22 mouse cellular contexts compared by ENCODE assay signal in the genomic region with DNA sequence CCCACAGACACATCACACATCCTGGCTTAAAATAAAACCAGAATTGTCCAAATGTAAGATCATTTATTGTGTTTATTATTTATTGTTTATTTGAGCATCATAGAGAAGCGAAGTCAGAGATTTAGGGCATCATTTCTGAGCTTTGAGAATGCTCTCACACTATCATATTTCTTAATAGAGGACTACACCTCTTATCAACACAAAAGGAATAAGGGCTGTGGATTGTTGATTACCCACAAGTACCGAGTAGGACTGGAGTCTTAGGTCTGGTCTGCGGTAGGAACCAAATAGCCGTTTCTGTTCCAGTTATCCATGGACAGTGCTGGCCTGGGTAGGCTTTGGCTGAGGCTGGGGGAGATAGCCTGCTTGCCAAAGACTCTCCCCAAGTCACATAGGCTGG. TPM values are rescaled to one million over a fixed set of nuclear protein-coding genes. Genes with fewer than 3 reads are reported as not detected.
A peak's percentile ranks its signal among the peaks of the same experiment; 100 is the strongest.
DNase-seq lines count a peak whose midpoint lies in the region; ATAC-seq and TF ChIP-seq lines count a peak whose summit lies in the region.
"Had no signal": no experiment of that assay in that cellular context is flagged by ENCODE, and none has a peak within 500 bp of the region (broad histone marks: within the 10 kb centered on the region; RNA-seq: fewer than 3 reads in every experiment).

No protein-coding gene starts in this region.

- no peak for TF ChIP-seq EP300 in heart, adult 2 months (IDR thresholded peaks at IDR 0.05; ENCODE audit: insufficient read depth, low read depth, low read length)

- no peak for DNase-seq in heart, adult 2 months
- DNase-seq in liver = peak; percentile 32
- no peak for DNase-seq in liver, embryonic 13.5 days
- no peak for DNase-seq in adrenal gland, adult 8-10 months
- DNase-seq: adrenal gland, postnatal 14 days; cerebellum, adult 11 months; cerebellum, adult 9-11 months; gastrocnemius, postnatal 14 days; heart, adult 18-20 months; kidney, postnatal 25 days; layer of hippocampus, postnatal 36 days; lung, embryonic 14.5 days; right cerebral cortex, postnatal 14 days had no signal

- H3K4me2 ChIP-seq in heart, embryonic 15.5 days = no peak overlapping the region
- H3K4me2 ChIP-seq in liver, embryonic 13.5 days = peak overlapping the region; percentile 38
- H3K4me2 ChIP-seq in hindbrain, embryonic 16.5 days (ENCODE audit: low read length) = no peak overlapping the region
- H3K4me2 ChIP-seq: limb, embryonic 12.5 days; lung, embryonic 14.5 days; midbrain, embryonic 15.5 days; neural tube, embryonic 12.5 days had no signal

- WGBS in heart, embryonic 15.5 days = 62% methylated on average over 4 of the region's 4 CpGs
- 50% methylated on average over 4 of the region's 4 CpGs for WGBS in heart, adult 2 months
- WGBS in liver, embryonic 13.5 days (ENCODE audit: insufficient replicate concordance) = 23% methylated on average over 4 of the region's 4 CpGs
- WGBS in hindbrain, embryonic 16.5 days = 90% methylated on average over 4 of the region's 4 CpGs

- H3K4me1 ChIP-seq in heart, embryonic 15.5 days (replicated peaks) = peaks cover 14% of the 10 kb centered on the region
- peaks cover 5% of the 10 kb centered on the region for H3K4me1 ChIP-seq in heart, adult 2 months (ENCODE audit: control insufficient read depth, insufficient read depth, low read length)
- peaks cover 94% of the 10 kb centered on the region for H3K4me1 ChIP-seq in liver, embryonic 13.5 days (replicated peaks)
- peaks cover 5% of the 10 kb centered on the region; the same call in 1 of the 2 replicates for H3K4me1 ChIP-seq in hindbrain, embryonic 16.5 days (ENCODE audit: control insufficient read depth, insufficient read depth, low read depth, low read length)
- H3K4me1 ChIP-seq: limb, embryonic 12.5 days had no signal

- H3K27me3 ChIP-seq in heart, embryonic 15.5 days = no peaks in the 10 kb centered on the region
- H3K27me3 ChIP-seq in heart, adult 2 months (ENCODE audit: control insufficient read depth, insufficient read depth, low read length) = no peaks in the 10 kb centered on the region
- H3K27me3 ChIP-seq in liver, embryonic 13.5 days = no peaks in the 10 kb centered on the region
- no peaks in the 10 kb centered on the region for H3K27me3 ChIP-seq in hindbrain, embryonic 16.5 days (replicated peaks; ENCODE audit: control insufficient read depth, insufficient read depth, low read length)
- H3K27me3 ChIP-seq: limb, embryonic 12.5 days; midbrain, embryonic 15.5 days; neural tube, embryonic 12.5 days had no signal

- TF ChIP-seq CTCF in heart, adult 2 months (IDR thresholded peaks at IDR 0.05) = no peak

- no peaks in the 10 kb centered on the region for H3K79me2 ChIP-seq in heart, adult 2 months (replicated peaks; ENCODE audit: control insufficient read depth, insufficient read depth, low read length)

- H3K4me3 ChIP-seq in heart, embryonic 15.5 days = no peak overlapping the region
- no peak overlapping the region for H3K4me3 ChIP-seq in heart, adult 2 months
- no peak overlapping the region for H3K4me3 ChIP-seq in liver, embryonic 13.5 days (replicated peaks)
- H3K4me3 ChIP-seq in hindbrain, embryonic 16.5 days (ENCODE audit: low read length) = no peak overlapping the region
- H3K4me3 ChIP-seq: embryonic facial prominence, embryonic 10.5 days; limb, embryonic 12.5 days; midbrain, embryonic 15.5 days; neural tube, embryonic 12.5 days had no signal

- H3K9ac ChIP-seq in heart, embryonic 15.5 days = no peak overlapping the region
- no peak overlapping the region for H3K9ac ChIP-seq in heart, adult 2 months (ENCODE audit: low read depth, low read length)
- H3K9ac ChIP-seq in liver, embryonic 13.5 days = peak overlapping the region; percentile 37; the same call in 1 of the 2 replicates
- no peak overlapping the region for H3K9ac ChIP-seq in hindbrain, embryonic 16.5 days (ENCODE audit: low read depth, low read length)
- H3K9ac ChIP-seq: limb, embryonic 12.5 days; lung, embryonic 14.5 days; midbrain, embryonic 15.5 days; neural tube, embryonic 12.5 days had no signal

- no peak for ATAC-seq in heart, embryonic 15.5 days (replicated peaks; ENCODE audit: insufficient number of reproducible peaks, insufficient read depth, low FRiP score, low read depth)
- ATAC-seq in liver, embryonic 13.5 days (ENCODE audit: low read depth) = peak; percentile 57
- peak; percentile 27 for ATAC-seq in megakaryocyte progenitor cell, adult 5-6 weeks (replicated peaks; ENCODE audit: poor library complexity)
- no peak for ATAC-seq in hindbrain, embryonic 16.5 days
- ATAC-seq: intestine, postnatal 0 days; midbrain, embryonic 15.5 days had no signal

- H3K27ac ChIP-seq in heart, embryonic 15.5 days = peak overlapping the region; percentile 2; the same call in 1 of the 2 replicates
- no peak overlapping the region for H3K27ac ChIP-seq in heart, adult 2 months
- peak overlapping the region; percentile 85 for H3K27ac ChIP-seq in liver, embryonic 13.5 days
- no peak overlapping the region for H3K27ac ChIP-seq in hindbrain, embryonic 16.5 days (ENCODE audit: low read depth, low read length)
- H3K27ac ChIP-seq: embryonic facial prominence, embryonic 10.5 days; limb, embryonic 12.5 days; midbrain, embryonic 15.5 days; neural tube, embryonic 12.5 days; stomach, postnatal 0 days had no signal

- TF ChIP-seq POLR2A in heart, adult 2 months (IDR thresholded peaks at IDR 0.05; ENCODE audit: insufficient read depth, low read depth, low read length) = no peak

- H3K9me3 ChIP-seq in heart, embryonic 15.5 days (replicated peaks) = no peaks in the 10 kb centered on the region
- no peaks in the 10 kb centered on the region for H3K9me3 ChIP-seq in liver, embryonic 13.5 days (replicated peaks)
- no peaks in the 10 kb centered on the region for H3K9me3 ChIP-seq in hindbrain, embryonic 16.5 days (ENCODE audit: control insufficient read depth, low read length)
- H3K9me3 ChIP-seq: embryonic facial prominence, embryonic 10.5 days; limb, embryonic 12.5 days; midbrain, embryonic 15.5 days; neural tube, embryonic 12.5 days had no signal

- intact Hi-C loops in heart, adult 2 months (cut with DNase I) = no loop called here

- no peaks in the 10 kb centered on the region for H3K36me3 ChIP-seq in heart, embryonic 15.5 days
- H3K36me3 ChIP-seq in heart, adult 2 months (ENCODE audit: control insufficient read depth, insufficient read depth, low read length) = no peaks in the 10 kb centered on the region
- no peaks in the 10 kb centered on the region for H3K36me3 ChIP-seq in liver, embryonic 13.5 days
- no peaks in the 10 kb centered on the region for H3K36me3 ChIP-seq in hindbrain, embryonic 16.5 days (ENCODE audit: control insufficient read depth, insufficient read depth, low read length)
- H3K36me3 ChIP-seq: embryonic facial prominence, embryonic 10.5 days; limb, embryonic 12.5 days; midbrain, embryonic 15.5 days; neural tube, embryonic 12.5 days had no signal

RNA-seq across cellular contexts. Expression of a gene that starts 20.2 kb away (rescaled TPM):
- 2.9 and 3.5 TPM in 2 replicates for polyA plus RNA-seq in heart, embryonic 15.5 days (2015; fragmentation: Nextera tagmentation; extraction: Ambion mirVana)
- 1 to 10 TPM; 2.0 to 2.3 TPM for total RNA-seq in heart, adult 2 months (2021)
- 0.84 and 1.3 TPM in 2 replicates for polyA plus RNA-seq in heart, adult 2 months (2012; rRNA removed)
- 1.8 and 2.0 TPM in 2 replicates for polyA plus RNA-seq in liver, embryonic 13.5 days (2015; fragmentation: Nextera tagmentation; extraction: Ambion mirVana)
- 15.6 and 28.8 TPM in 2 replicates for total RNA-seq in megakaryocyte progenitor cell, adult 5-6 weeks (2015)
- 10.6 and 16.6 TPM in 2 replicates for total RNA-seq in megakaryocyte progenitor cell, adult 5-6 weeks (2017)
- total RNA-seq in adrenal gland, adult 8-10 months (2022) = 10 to 100 TPM in 2 of 4 experiments, 1 to 10 TPM in 2; 1.5 to 30.4 (median 13.9) TPM
- 8.3 and 8.4 TPM in 2 replicates for polyA plus RNA-seq in hindbrain, embryonic 16.5 days (2015; fragmentation: Nextera tagmentation; extraction: Ambion mirVana)

Comparison
In these comparisons a context has a peak if more than half of its experiments do, and no peak if none do; other contexts are left out.
1. H3K27ac ChIP-seq: peak in heart, embryonic 15.5 days (single experiment) and liver, embryonic 13.5 days (single experiment); none in heart, adult 2 months (single experiment) and hindbrain, embryonic 16.5 days (single experiment).
2. ATAC-seq: peak in liver, embryonic 13.5 days (single experiment) and megakaryocyte progenitor cell, adult 5-6 weeks (single experiment); none in heart, embryonic 15.5 days (single experiment) and hindbrain, embryonic 16.5 days (single experiment).